Mouse (Mus musculus): Measurements from ENCODE around the gene Vcpkmt. TPM values are rescaled to one million over a fixed set of nuclear protein-coding genes. Genes with fewer than 3 reads are reported as not detected.
A peak's percentile ranks its signal among the peaks of the same experiment; 100 is the strongest.

Vcpkmt gene
- polyA plus RNA-seq, 1 experiment from 2014 or later: 9.1 TPM

GRCm38 (mm10) chr12:69542376-69542775, 40.5 kb downstream of the Vcpkmt start:
- TF ChIP-seq EP300 (IDR thresholded peaks at IDR 0.05; ENCODE audit: low read depth) (no peak), CTCF (IDR thresholded peaks at IDR 0.05; ENCODE audit: low read depth) (no peak)
- peaks cover 34% of the 10 kb centered on the region for H3K4me1 ChIP-seq (ENCODE audit: insufficient read depth)
- no peaks in the 10 kb centered on the region for H3K9me3 ChIP-seq (ENCODE audit: low read length)
- no peak overlapping the region for H3K4me2 ChIP-seq (ENCODE audit: low read depth, low read length)
- no peak for ATAC-seq
- H3K9ac ChIP-seq (replicated peaks): no peak overlapping the region
- H3K27ac ChIP-seq (ENCODE audit: low read depth): no peak overlapping the region
- no peak overlapping the region for H3K4me3 ChIP-seq (ENCODE audit: low read depth, low read length)
- no peaks in the 10 kb centered on the region for H3K36me3 ChIP-seq (replicated peaks; ENCODE audit: insufficient read depth, low read length)
- whole genome bisulfite sequencing (ENCODE audit: insufficient replicate concordance): 89% methylated on average over 8 of the region's 8 CpGs
- H3K27me3 ChIP-seq (ENCODE audit: insufficient read depth, low read length): no peaks in the 10 kb centered on the region
- no peak for DNase-seq

- no peaks in the 10 kb centered on the region for H3K9me3 ChIP-seq (ENCODE audit: low read length)
- no peak for ATAC-seq
- H3K4me3 ChIP-seq (ENCODE audit: low read depth, low read length): no peak overlapping the region
- peak overlapping the region; percentile 25 for H3K27ac ChIP-seq (ENCODE audit: low read depth)
- peak overlapping the region; percentile 33 for H3K4me2 ChIP-seq (ENCODE audit: low read depth, low read length)
- H3K36me3 ChIP-seq (replicated peaks; ENCODE audit: insufficient read depth, low read length): no peaks in the 10 kb centered on the region
- no peak for DNase-seq
- 37% methylated on average over 8 of the region's 8 CpGs for WGBS (ENCODE audit: insufficient replicate concordance)
- no peaks in the 10 kb centered on the region for H3K27me3 ChIP-seq (ENCODE audit: insufficient read depth, low read length)
- TF ChIP-seq EP300 (IDR thresholded peaks at IDR 0.05; ENCODE audit: low read depth): no peak
- no peak for TF ChIP-seq CTCF (IDR thresholded peaks at IDR 0.05; ENCODE audit: low read depth)
- H3K4me1 ChIP-seq (ENCODE audit: insufficient read depth): peaks cover 41% of the 10 kb centered on the region
- H3K9ac ChIP-seq (replicated peaks): no peak overlapping the region
These were observed 41.2 kb downstream of the Vcpkmt start for GRCm38 (mm10) chr12:69541663-69542062.

- H3K36me3 ChIP-seq (replicated peaks; ENCODE audit: insufficient read depth, low read length): no peaks in the 10 kb centered on the region
- no peak for DNase-seq
- no peak for ATAC-seq
- no peak overlapping the region for H3K4me2 ChIP-seq (ENCODE audit: low read depth, low read length)
- TF ChIP-seq EP300 (IDR thresholded peaks at IDR 0.05; ENCODE audit: low read depth): no peak
- TF ChIP-seq CTCF (IDR thresholded peaks at IDR 0.05; ENCODE audit: low read depth): no peak
- no peak overlapping the region for H3K4me3 ChIP-seq (ENCODE audit: low read depth, low read length)
- H3K9ac ChIP-seq (replicated peaks): no peak overlapping the region
- no peaks in the 10 kb centered on the region for H3K27me3 ChIP-seq (ENCODE audit: insufficient read depth, low read length)
- 41% methylated on average over 7 of the region's 7 CpGs for WGBS (ENCODE audit: insufficient replicate concordance)
- H3K4me1 ChIP-seq (ENCODE audit: insufficient read depth): peaks cover 43% of the 10 kb centered on the region
- no peaks in the 10 kb centered on the region for H3K9me3 ChIP-seq (ENCODE audit: low read length)
- peak overlapping the region; percentile 95; the same call in 1 of the 2 replicates for H3K27ac ChIP-seq (ENCODE audit: low read depth)
These were observed 43.5 kb downstream of the Vcpkmt start for GRCm38 (mm10) chr12:69539353-69539752.

- H3K36me3 ChIP-seq (replicated peaks; ENCODE audit: insufficient read depth, low read length): no peaks in the 10 kb centered on the region
- peak overlapping the region; percentile 95 for H3K27ac ChIP-seq (ENCODE audit: low read depth)
- H3K4me1 ChIP-seq (ENCODE audit: insufficient read depth): peaks cover 43% of the 10 kb centered on the region
- peak overlapping the region; percentile 61 for H3K9ac ChIP-seq (replicated peaks)
- DNase-seq (no peak), ATAC-seq (no peak)
- H3K4me3 ChIP-seq (ENCODE audit: low read depth, low read length): no peak overlapping the region
- TF ChIP-seq EP300 (IDR thresholded peaks at IDR 0.05; ENCODE audit: low read depth): no peak
- no peak for TF ChIP-seq CTCF (IDR thresholded peaks at IDR 0.05; ENCODE audit: low read depth)
- H3K9me3 ChIP-seq (ENCODE audit: low read length): no peaks in the 10 kb centered on the region
- peak overlapping the region; percentile 71 for H3K4me2 ChIP-seq (ENCODE audit: low read depth, low read length)
- H3K27me3 ChIP-seq (ENCODE audit: insufficient read depth, low read length): no peaks in the 10 kb centered on the region
- 27% methylated on average over 4 of the region's 4 CpGs for WGBS (ENCODE audit: insufficient replicate concordance)
These were observed 44.4 kb downstream of the Vcpkmt start for GRCm38 (mm10) chr12:69538362-69538950.

GRCm38 (mm10) chr12:69537675-69538361, 45.0 kb downstream of the Vcpkmt start:
- Histone ChIP-seq H3K36me3 (replicated peaks; ENCODE audit: insufficient read depth, low read length) (no peaks in the 10 kb centered on the region), H3K27me3 (ENCODE audit: insufficient read depth, low read length) (no peaks in the 10 kb centered on the region), H3K4me1 (ENCODE audit: insufficient read depth) (peaks cover 46% of the 10 kb centered on the region), H3K27ac (ENCODE audit: low read depth) (peak overlapping the region; percentile 95), H3K4me2 (ENCODE audit: low read depth, low read length) (peak overlapping the region; percentile 71), H3K9me3 (ENCODE audit: low read length) (no peaks in the 10 kb centered on the region), H3K4me3 (ENCODE audit: low read depth, low read length) (peak overlapping the region; percentile 24), H3K9ac (replicated peaks) (peak overlapping the region; percentile 61)
- TF ChIP-seq CTCF (IDR thresholded peaks at IDR 0.05; ENCODE audit: low read depth) (no peak), EP300 (IDR thresholded peaks at IDR 0.05; ENCODE audit: low read depth) (no peak)
- ATAC-seq (peak; percentile 51), DNase-seq (peak; percentile 49)
- 3% methylated on average over 19 of the region's 19 CpGs for WGBS (ENCODE audit: insufficient replicate concordance)

- Histone ChIP-seq H3K4me3 (ENCODE audit: low read depth, low read length) (peak overlapping the region; percentile 24; the same call in 1 of the 2 replicates), H3K4me2 (ENCODE audit: low read depth, low read length) (peak overlapping the region; percentile 71), H3K4me1 (ENCODE audit: insufficient read depth) (peaks cover 48% of the 10 kb centered on the region), H3K36me3 (replicated peaks; ENCODE audit: insufficient read depth, low read length) (no peaks in the 10 kb centered on the region), H3K27me3 (ENCODE audit: insufficient read depth, low read length) (no peaks in the 10 kb centered on the region), H3K9ac (replicated peaks) (peak overlapping the region; percentile 61), H3K9me3 (ENCODE audit: low read length) (no peaks in the 10 kb centered on the region), H3K27ac (ENCODE audit: low read depth) (peak overlapping the region; percentile 95)
- 11% methylated on average over 10 of the region's 10 CpGs for WGBS (ENCODE audit: insufficient replicate concordance)
- ATAC-seq: peak; percentile 75
- peak; percentile 60 for DNase-seq
- TF ChIP-seq CTCF (IDR thresholded peaks at IDR 0.05; ENCODE audit: low read depth): peak; percentile 16; the same call in 1 of the 2 replicates
- no peak for TF ChIP-seq EP300 (IDR thresholded peaks at IDR 0.05; ENCODE audit: low read depth)
These were observed 45.6 kb downstream of the Vcpkmt start for GRCm38 (mm10) chr12:69537243-69537674.

All from liver, postnatal 0 days (tissue).